Mouse (Mus musculus) cerebellum, adult 2 months (tissue): Measurements from ENCODE around the gene Frem1. TPM values are rescaled to one million over a fixed set of nuclear protein-coding genes. Genes with fewer than 3 reads are reported as not detected.

ENCODE experiments used
- DNase-seq, 2 experiments: peaks; one replicate each; pipeline ENCODE4 v3.0.0; 2021
- H3K27ac ChIP-seq: fragments of 200-500 bp; 2 replicates; pipeline ENCODE4 v1.5.1; 2012; ENCODE audit warnings: low read length, control low read depth, inconsistent platforms; ENCODE audit not compliant: insufficient read depth
- H3K27me3 ChIP-seq: fragments of 200-500 bp; 2 replicates; pipeline ENCODE4 v1.6.1; 2012; ENCODE audit warnings: inconsistent platforms, mild to moderate bottlenecking, low read length, moderate library complexity; ENCODE audit not compliant: control insufficient read depth, insufficient read depth
- H3K4me1 ChIP-seq: fragments of 200-500 bp; 2 replicates; pipeline ENCODE4 v1.6.1; 2011; ENCODE audit warnings: low read length; ENCODE audit not compliant: control insufficient read depth, insufficient read depth
- H3K4me3 ChIP-seq: fragments of 200-500 bp; replicated peaks from 2 replicates; pipeline ENCODE3; 2011; ENCODE audit warnings: mild to moderate bottlenecking, low read depth, low read length, control low read depth; ENCODE audit not compliant: insufficient read depth
- CTCF ChIP-seq: fragments of 200-500 bp; IDR thresholded peaks from 2 replicates; pipeline ENCODE4 v1.5.1; 2011; ENCODE audit warnings: low read depth, mild to moderate bottlenecking, control low read depth, low read length, moderate library complexity, borderline replicate concordance; ENCODE audit not compliant: insufficient read depth
- POLR2A ChIP-seq: fragments of 200-500 bp; IDR thresholded peaks from 2 replicates; pipeline ENCODE4 v1.6.1; 2011; ENCODE audit warnings: low read length, control low read depth, borderline replicate concordance; ENCODE audit not compliant: insufficient read depth
- WGBS: fragments of 180-500 bp; shearing (Covaris S2); methylation state at CpG from one replicate; pipeline ENCODE4 v1.1.7; 2018; 5-methylcytosine and 5-hydroxymethylcytosine counted together
- polyA plus RNA-seq: library from polyadenylated mRNA; depleted of rRNA; stranded (reverse); fragments of >200 nt; gene quantifications from 2 replicates; pipeline ENCODE4 v1.2.3, GENCODE M21; 2012

Gene Frem1
- polyA plus RNA-seq, 1 experiment, result 3.4 TPM

- Histone ChIP-seq H3K4me1 (no peaks in the 10 kb centered on the region), H3K27me3 (no peaks in the 10 kb centered on the region), H3K27ac (no peak overlapping the region), H3K4me3 (no peak overlapping the region)
- TF ChIP-seq CTCF (no peak), POLR2A (no peak)
- DNase-seq, result no peak
- 86% methylated on average over 2 of the region's 2 CpGs for WGBS
Observed at GRCm38 (mm10) chr4:82876656-82877055, 175.5 kb downstream of the Frem1 start.

- H3K4me3 ChIP-seq, result no peak overlapping the region
- WGBS, result 90% methylated on average over 4 of the region's 4 CpGs
- no peak overlapping the region for H3K27ac ChIP-seq
- DNase-seq, result no peak
- no peaks in the 10 kb centered on the region for H3K4me1 ChIP-seq
- TF ChIP-seq POLR2A, result no peak
- no peak for TF ChIP-seq CTCF
- H3K27me3 ChIP-seq, result no peaks in the 10 kb centered on the region
Observed at GRCm38 (mm10) chr4:82875532-82875931, 176.6 kb downstream of the Frem1 start.

- Histone ChIP-seq H3K27ac (no peak overlapping the region), H3K4me3 (no peak overlapping the region), H3K4me1 (no peaks in the 10 kb centered on the region), H3K27me3 (no peaks in the 10 kb centered on the region)
- WGBS, result 77% methylated on average over 4 of the region's 4 CpGs
- DNase-seq, result no peak
- TF ChIP-seq CTCF (no peak), POLR2A (no peak)
Observed at GRCm38 (mm10) chr4:82874791-82875190, 177.3 kb downstream of the Frem1 start.

- H3K27me3 ChIP-seq, result no peaks in the 10 kb centered on the region
- TF ChIP-seq POLR2A (no peak), CTCF (no peak)
- no peaks in the 10 kb centered on the region for H3K4me1 ChIP-seq
- no peak overlapping the region for H3K4me3 ChIP-seq
- H3K27ac ChIP-seq, result no peak overlapping the region
- DNase-seq, result no peak
- WGBS, result 85% methylated on average over 4 of the region's 4 CpGs
Observed at GRCm38 (mm10) chr4:82872548-82872947, 179.6 kb downstream of the Frem1 start.

- no peak overlapping the region for H3K4me3 ChIP-seq
- 46% methylated on average over 6 of the region's 6 CpGs for WGBS
- TF ChIP-seq CTCF, result no peak
- TF ChIP-seq POLR2A, result no peak
Observed at GRCm38 (mm10) chr4:82872121-82872520, 180.0 kb downstream of the Frem1 start.

GRCm38 (mm10) chr4:82870931-82871330 is 181.2 kb downstream of the Frem1 start:
- TF ChIP-seq CTCF (no peak), POLR2A (no peak)
- 87% methylated on average over 6 of the region's 6 CpGs for WGBS
- H3K27me3 ChIP-seq, result no peaks in the 10 kb centered on the region
- no peak overlapping the region for H3K27ac ChIP-seq
- DNase-seq, result no peak
- H3K4me1 ChIP-seq, result no peaks in the 10 kb centered on the region
- H3K4me3 ChIP-seq, result no peak overlapping the region

More at GRCm38 (mm10) chr4:82872121-82872520, 180.0 kb downstream of the Frem1 start:
- Histone ChIP-seq H3K27ac (no peak overlapping the region), H3K4me1 (no peaks in the 10 kb centered on the region), H3K27me3 (no peaks in the 10 kb centered on the region)
- no peak for DNase-seq

GRCm38 (mm10) chr4:82867731-82868445 is 184.3 kb downstream of the Frem1 start:
- 92% methylated on average over 5 of the region's 5 CpGs for WGBS
- Histone ChIP-seq H3K27me3 (no peaks in the 10 kb centered on the region), H3K4me3 (no peak overlapping the region), H3K4me1 (no peaks in the 10 kb centered on the region; the same call in 1 of the 2 replicates), H3K27ac (no peak overlapping the region)
- DNase-seq, result no peak
- no peak for TF ChIP-seq POLR2A
- TF ChIP-seq CTCF, result no peak

- no peak for DNase-seq
- H3K27me3 ChIP-seq, result no peaks in the 10 kb centered on the region
- no peak overlapping the region for H3K27ac ChIP-seq
- no peaks in the 10 kb centered on the region; the same call in 1 of the 2 replicates for H3K4me1 ChIP-seq
- TF ChIP-seq POLR2A, result no peak
- no peak for TF ChIP-seq CTCF
- no peak overlapping the region for H3K4me3 ChIP-seq
- 68% methylated on average over 4 of the region's 4 CpGs for WGBS
Observed at GRCm38 (mm10) chr4:82867111-82867510, 185.0 kb downstream of the Frem1 start.
